Mouse (Mus musculus): Measurements from ENCODE around the gene Micall1. TPM values are rescaled to one million over a fixed set of nuclear protein-coding genes. Genes with fewer than 3 reads are reported as not detected.

Micall1 gene
- polyA plus RNA-seq, 1 experiment from 2014 or later, result 10.4 TPM

- H3K27ac ChIP-seq (replicated peaks), result no peak overlapping the region
- H3K9me3 ChIP-seq, result no peaks in the 10 kb centered on the region
- H3K4me1 ChIP-seq (replicated peaks), result no peaks in the 10 kb centered on the region; the same call in 1 of the 2 replicates
- H3K9ac ChIP-seq, result no peak overlapping the region
- no peaks in the 10 kb centered on the region for H3K27me3 ChIP-seq
- no peak overlapping the region for H3K4me2 ChIP-seq
- 80% methylated on average over 9 of the region's 9 CpGs for WGBS
- H3K36me3 ChIP-seq, result peaks cover 91% of the 10 kb centered on the region
- H3K4me3 ChIP-seq, result no peak overlapping the region
- ATAC-seq (ENCODE audit: low read depth), result no peak
Measured at GRCm38 (mm10) chr15:79119491-79119890, 10.8 kb downstream of the Micall1 start.

DNA sequence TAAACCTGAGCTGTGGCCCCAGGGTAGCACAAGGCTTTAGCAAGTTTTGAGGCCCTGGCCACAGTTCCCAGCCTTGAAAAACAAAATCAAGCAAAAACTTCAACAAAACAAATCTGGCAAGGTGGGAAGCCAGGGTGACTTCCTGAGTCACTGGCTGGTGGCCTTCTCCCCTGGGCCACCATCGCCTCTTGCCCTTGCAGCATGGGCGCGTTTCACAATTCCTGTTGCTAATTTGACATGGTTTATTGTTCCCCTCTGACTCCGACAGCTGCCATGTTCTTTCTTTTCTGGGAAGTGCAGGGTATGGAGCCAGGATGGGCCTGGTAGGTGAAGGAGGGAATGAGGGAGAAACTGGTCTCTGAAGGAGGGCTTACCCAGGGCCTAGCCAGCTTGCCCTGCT lies 13.4 kb downstream of the Micall1 start:
- Histone ChIP-seq H3K36me3 (peaks cover 89% of the 10 kb centered on the region), H3K4me2 (no peak overlapping the region), H3K9ac (no peak overlapping the region), H3K4me1 (replicated peaks) (no peaks in the 10 kb centered on the region; the same call in 1 of the 2 replicates), H3K27me3 (no peaks in the 10 kb centered on the region), H3K9me3 (no peaks in the 10 kb centered on the region), H3K27ac (replicated peaks) (no peak overlapping the region), H3K4me3 (no peak overlapping the region)
- ATAC-seq (ENCODE audit: low read depth), result no peak
- WGBS, result 33% methylated on average over 4 of the region's 4 CpGs

DNA sequence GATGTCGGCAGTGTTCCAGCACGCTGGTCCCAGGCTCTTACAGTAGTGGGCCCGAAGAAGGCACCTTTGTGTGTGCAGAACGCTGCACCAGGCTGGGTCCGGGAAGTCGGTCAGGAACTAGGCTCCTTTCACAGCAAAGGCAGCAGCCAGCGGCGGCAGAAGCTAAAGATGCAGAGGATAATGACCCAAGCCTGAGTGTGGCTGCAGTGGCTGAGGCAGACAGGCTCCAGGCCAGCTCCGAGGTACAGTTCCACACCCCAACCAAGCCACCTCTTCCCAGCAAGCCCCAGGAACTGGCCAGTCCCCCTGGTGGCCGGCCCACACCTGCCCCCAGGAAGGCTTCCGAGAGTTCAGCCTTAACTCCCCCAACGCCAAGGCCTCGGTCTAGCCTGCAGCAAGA lies 13.8 kb downstream of the Micall1 start:
- Histone ChIP-seq H3K27ac (replicated peaks) (no peak overlapping the region), H3K4me1 (replicated peaks) (no peaks in the 10 kb centered on the region; the same call in 1 of the 2 replicates), H3K36me3 (peaks cover 89% of the 10 kb centered on the region), H3K4me2 (no peak overlapping the region), H3K9me3 (no peaks in the 10 kb centered on the region), H3K9ac (no peak overlapping the region), H3K4me3 (no peak overlapping the region), H3K27me3 (no peaks in the 10 kb centered on the region)
- no peak for ATAC-seq (ENCODE audit: low read depth)
- 81% methylated on average over 13 of the region's 13 CpGs for whole genome bisulfite sequencing

DNA sequence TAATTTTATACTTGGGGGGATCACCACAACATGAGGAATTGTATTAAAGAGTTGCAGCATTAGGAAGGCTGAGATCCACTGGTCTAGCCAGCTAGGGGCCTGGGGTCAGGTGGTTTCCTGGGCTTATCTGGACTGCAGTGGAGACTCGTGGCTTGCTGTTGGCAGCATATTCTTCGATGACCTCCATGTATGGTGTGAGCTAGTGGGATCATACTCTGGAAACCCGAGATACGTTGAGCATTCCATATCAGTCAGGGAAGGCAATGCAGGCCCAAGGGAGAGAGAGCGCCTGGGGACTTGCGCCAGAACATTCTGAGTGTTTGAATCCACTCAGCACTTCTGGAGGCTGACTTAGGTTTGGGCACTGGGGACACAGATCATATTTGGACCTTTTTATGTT lies 15.1 kb downstream of the Micall1 start:
- H3K4me2 ChIP-seq, result no peak overlapping the region
- 88% methylated on average over 6 of the region's 6 CpGs for WGBS
- H3K9ac ChIP-seq, result no peak overlapping the region
- H3K4me3 ChIP-seq, result no peak overlapping the region
- no peaks in the 10 kb centered on the region; the same call in 1 of the 2 replicates for H3K4me1 ChIP-seq (replicated peaks)
- H3K36me3 ChIP-seq, result peaks cover 93% of the 10 kb centered on the region
- H3K27ac ChIP-seq (replicated peaks), result no peak overlapping the region
- H3K9me3 ChIP-seq, result no peaks in the 10 kb centered on the region
- no peak for ATAC-seq (ENCODE audit: low read depth)
- no peaks in the 10 kb centered on the region for H3K27me3 ChIP-seq

GRCm38 (mm10) chr15:79124331-79124875 lies 15.7 kb downstream of the Micall1 start:
- no peak overlapping the region for H3K9ac ChIP-seq
- H3K27ac ChIP-seq (replicated peaks), result no peak overlapping the region
- WGBS, result 89% methylated on average over 10 of the region's 10 CpGs
- H3K36me3 ChIP-seq, result peaks cover 92% of the 10 kb centered on the region
- no peaks in the 10 kb centered on the region; the same call in 1 of the 2 replicates for H3K4me1 ChIP-seq (replicated peaks)
- no peaks in the 10 kb centered on the region for H3K9me3 ChIP-seq
- no peaks in the 10 kb centered on the region for H3K27me3 ChIP-seq
- ATAC-seq (ENCODE audit: low read depth), result no peak
- no peak overlapping the region for H3K4me3 ChIP-seq
- H3K4me2 ChIP-seq, result no peak overlapping the region

DNA sequence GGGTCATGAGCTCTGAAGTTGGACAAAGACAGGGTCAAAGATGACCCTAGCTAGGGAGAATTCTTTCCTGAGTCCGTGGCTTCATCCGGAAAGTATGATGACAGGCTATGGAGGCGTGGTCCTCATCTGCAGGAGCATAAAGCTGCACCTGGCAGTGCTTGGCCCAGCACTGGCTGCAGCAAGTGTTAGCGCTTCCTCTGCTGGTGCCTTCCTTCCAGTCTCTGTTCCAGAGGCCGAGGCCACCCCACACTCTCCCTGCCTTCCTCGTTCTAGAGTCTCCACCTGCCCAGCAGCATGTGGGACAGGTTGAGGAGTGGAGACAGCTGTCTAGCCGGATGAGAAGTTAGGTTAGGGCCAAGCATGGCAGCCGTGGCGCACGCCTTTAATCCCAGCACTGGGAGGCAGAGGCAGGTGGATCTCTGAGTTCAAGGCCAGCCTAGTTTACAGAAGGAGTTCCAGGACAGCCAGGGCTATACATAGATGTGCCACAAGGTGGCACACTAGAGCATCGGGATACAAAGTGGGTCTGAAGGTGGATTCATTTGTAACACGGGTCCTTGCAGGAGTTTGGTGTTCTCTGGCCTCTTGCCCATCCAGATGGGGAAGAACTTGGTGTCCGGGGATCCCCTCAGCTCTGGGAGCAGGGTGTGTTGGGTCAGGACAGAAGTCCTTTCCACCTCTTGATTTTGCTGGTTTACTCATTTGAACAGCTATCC lies 17.7 kb downstream of the Micall1 start:
- Histone ChIP-seq H3K27ac (replicated peaks) (no peak overlapping the region), H3K4me3 (no peak overlapping the region), H3K36me3 (peaks cover 95% of the 10 kb centered on the region), H3K9ac (no peak overlapping the region), H3K4me2 (no peak overlapping the region), H3K27me3 (no peaks in the 10 kb centered on the region), H3K4me1 (replicated peaks) (no peaks in the 10 kb centered on the region; the same call in 1 of the 2 replicates), H3K9me3 (no peaks in the 10 kb centered on the region)
- 83% methylated on average over 13 of the region's 13 CpGs for WGBS
- no peak for ATAC-seq (ENCODE audit: low read depth)

- ATAC-seq (ENCODE audit: low read depth), result no peak
- 92% methylated on average over 12 of the region's 12 CpGs for WGBS
- Histone ChIP-seq H3K27ac (replicated peaks) (no peak overlapping the region), H3K4me1 (replicated peaks) (no peaks in the 10 kb centered on the region; the same call in 1 of the 2 replicates), H3K4me2 (no peak overlapping the region), H3K4me3 (no peak overlapping the region), H3K9ac (no peak overlapping the region), H3K27me3 (no peaks in the 10 kb centered on the region), H3K9me3 (no peaks in the 10 kb centered on the region), H3K36me3 (peaks cover 95% of the 10 kb centered on the region)
Measured at GRCm38 (mm10) chr15:79127101-79127500, 18.4 kb downstream of the Micall1 start.

- Histone ChIP-seq H3K9me3 (no peaks in the 10 kb centered on the region), H3K9ac (no peak overlapping the region), H3K4me1 (replicated peaks) (no peaks in the 10 kb centered on the region), H3K4me3 (no peak overlapping the region), H3K36me3 (peaks cover 93% of the 10 kb centered on the region), H3K4me2 (no peak overlapping the region), H3K27me3 (no peaks in the 10 kb centered on the region), H3K27ac (replicated peaks) (no peak overlapping the region)
- 93% methylated on average over 5 of the region's 5 CpGs for WGBS
- ATAC-seq (ENCODE audit: low read depth), result no peak
Measured at GRCm38 (mm10) chr15:79128208-79128607, 19.5 kb downstream of the Micall1 start.

GRCm38 (mm10) chr15:79129311-79129710 lies 20.6 kb downstream of the Micall1 start:
- no peak for ATAC-seq (ENCODE audit: low read depth)
- peaks cover 93% of the 10 kb centered on the region for H3K36me3 ChIP-seq
- H3K9me3 ChIP-seq, result no peaks in the 10 kb centered on the region
- 84% methylated on average over 7 of the region's 7 CpGs for WGBS
- H3K9ac ChIP-seq, result no peak overlapping the region
- H3K4me2 ChIP-seq, result no peak overlapping the region
- H3K27ac ChIP-seq (replicated peaks), result no peak overlapping the region
- no peaks in the 10 kb centered on the region for H3K4me1 ChIP-seq (replicated peaks)
- no peak overlapping the region for H3K4me3 ChIP-seq
- no peaks in the 10 kb centered on the region for H3K27me3 ChIP-seq

GRCm38 (mm10) chr15:79130782-79131181 lies 22.1 kb downstream of the Micall1 start:
- ATAC-seq (ENCODE audit: low read depth), result no peak
- Histone ChIP-seq H3K9ac (no peak overlapping the region), H3K4me3 (no peak overlapping the region), H3K9me3 (no peaks in the 10 kb centered on the region), H3K4me2 (no peak overlapping the region), H3K4me1 (replicated peaks) (no peaks in the 10 kb centered on the region), H3K27me3 (no peaks in the 10 kb centered on the region), H3K27ac (replicated peaks) (no peak overlapping the region), H3K36me3 (peaks cover 85% of the 10 kb centered on the region)
- WGBS, result 92% methylated on average over 10 of the region's 10 CpGs

GRCm38 (mm10) chr15:79131442-79131841 lies 22.7 kb downstream of the Micall1 start:
- WGBS, result 71% methylated on average over 7 of the region's 7 CpGs
- ATAC-seq (ENCODE audit: low read depth), result no peak
- Histone ChIP-seq H3K4me1 (replicated peaks) (no peaks in the 10 kb centered on the region), H3K4me3 (no peak overlapping the region), H3K27ac (replicated peaks) (no peak overlapping the region), H3K9me3 (no peaks in the 10 kb centered on the region), H3K9ac (no peak overlapping the region), H3K27me3 (no peaks in the 10 kb centered on the region), H3K36me3 (peaks cover 79% of the 10 kb centered on the region), H3K4me2 (no peak overlapping the region)

GRCm38 (mm10) chr15:79133191-79133661 lies 24.5 kb downstream of the Micall1 start:
- Histone ChIP-seq H3K9ac (no peak overlapping the region), H3K4me1 (replicated peaks) (no peaks in the 10 kb centered on the region), H3K27me3 (no peaks in the 10 kb centered on the region), H3K9me3 (no peaks in the 10 kb centered on the region), H3K4me3 (no peak overlapping the region), H3K27ac (replicated peaks) (no peak overlapping the region), H3K36me3 (peaks cover 62% of the 10 kb centered on the region), H3K4me2 (no peak overlapping the region)
- 84% methylated on average over 6 of the region's 6 CpGs for WGBS
- ATAC-seq (ENCODE audit: low read depth), result no peak
